Comparison of ENCODE assay signal across 12 mouse cellular contexts in the genomic region with DNA sequence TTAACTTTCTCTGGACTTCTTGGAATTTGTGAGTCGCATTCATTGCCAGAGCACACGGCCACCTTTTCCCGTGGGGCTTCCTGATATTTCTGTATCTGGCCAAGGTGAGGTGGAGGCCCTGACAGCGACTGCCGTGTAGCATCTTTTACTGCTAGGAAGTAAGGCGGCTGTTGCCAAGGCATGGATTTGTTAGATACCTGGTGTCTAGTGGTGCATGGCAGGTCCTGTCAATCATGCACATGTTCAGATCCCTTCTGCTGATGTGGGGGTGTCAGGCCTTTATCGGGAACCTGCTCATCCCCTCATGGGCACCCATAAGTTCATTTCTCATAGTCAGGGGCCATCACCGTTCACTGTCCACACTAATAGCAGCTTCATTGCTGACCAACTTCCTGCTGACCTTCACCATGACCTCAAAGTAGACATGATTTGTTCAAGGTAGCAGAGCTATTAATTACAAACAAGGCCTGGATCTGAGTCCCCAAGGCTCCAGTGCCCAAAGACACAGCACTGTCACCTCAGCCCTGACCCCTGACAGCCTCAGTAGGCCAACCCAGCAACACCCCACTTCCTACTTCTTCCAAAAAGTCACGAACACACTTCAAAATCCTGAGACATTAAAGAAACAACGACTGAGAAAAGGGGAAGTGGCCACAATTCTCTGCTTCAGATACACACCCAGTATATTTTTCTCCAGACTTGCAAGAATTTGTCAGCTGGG.
DNase-seq lines count a peak whose midpoint lies in the region; ATAC-seq and TF ChIP-seq lines count a peak whose summit lies in the region.
"Had no signal": no experiment of that assay in that cellular context is flagged by ENCODE, and none has a peak within 500 bp of the region (broad histone marks: within the 10 kb centered on the region; RNA-seq: fewer than 3 reads in every experiment).

No protein-coding gene starts in this region.

- H3K4me1 ChIP-seq in stomach, embryonic 15.5 days = no peaks in the 10 kb centered on the region
- H3K4me1 ChIP-seq in stomach, postnatal 0 days (replicated peaks; ENCODE audit: control insufficient read depth, insufficient read depth) = no peaks in the 10 kb centered on the region

- no peaks in the 10 kb centered on the region for H3K9me3 ChIP-seq in stomach, embryonic 15.5 days
- H3K9me3 ChIP-seq in stomach, postnatal 0 days (ENCODE audit: control insufficient read depth, low read length) = no peaks in the 10 kb centered on the region

- intact Hi-C loops in left cerebral cortex, postnatal 4 days (cut with DNase I) = no loop called here

- H3K36me3 ChIP-seq in stomach, embryonic 15.5 days = no peaks in the 10 kb centered on the region
- no peaks in the 10 kb centered on the region for H3K36me3 ChIP-seq in stomach, postnatal 0 days (ENCODE audit: control insufficient read depth, insufficient read depth, low read length)

- DNase-seq in stomach, postnatal 0 days (ENCODE audit: low spot score) = no peak
- DNase-seq in kidney, postnatal 36 days = peak; percentile 38 to 53
- DNase-seq in lung, postnatal 14 days = no peak
- no peak for DNase-seq in MN1 (ENCODE audit: low spot score)
- DNase-seq in gastrocnemius, adult 8-10 months (ENCODE audit: low spot score in 2 of 2) = no peak
- no peak for DNase-seq in left cerebral cortex, postnatal 4 days
- DNase-seq: right cerebral cortex, adult 18-20 months had no signal

- no peaks in the 10 kb centered on the region for H3K27me3 ChIP-seq in stomach, embryonic 15.5 days (replicated peaks)
- no peaks in the 10 kb centered on the region for H3K27me3 ChIP-seq in stomach, postnatal 0 days (ENCODE audit: control insufficient read depth, insufficient read depth, low read length)

- H3K4me2 ChIP-seq in stomach, embryonic 15.5 days = no peak overlapping the region
- no peak overlapping the region for H3K4me2 ChIP-seq in stomach, postnatal 0 days (replicated peaks; ENCODE audit: low read depth)

- H3K4me3 ChIP-seq in stomach, embryonic 15.5 days (replicated peaks) = no peak overlapping the region
- no peak overlapping the region for H3K4me3 ChIP-seq in stomach, postnatal 0 days (ENCODE audit: low read depth, low read length)
- H3K4me3 ChIP-seq: myocyte had no signal

- no peak for TF ChIP-seq EP300 in stomach, postnatal 0 days (optimal IDR thresholded peaks at IDR 0.05)

- WGBS in stomach, embryonic 15.5 days = 79% methylated on average over 10 of the region's 10 CpGs
- WGBS in stomach, postnatal 0 days = 78% methylated on average over 10 of the region's 10 CpGs

- peak overlapping the region; percentile 6; the same call in 1 of the 2 replicates for H3K27ac ChIP-seq in stomach, embryonic 15.5 days
- no peak overlapping the region for H3K27ac ChIP-seq in stomach, postnatal 0 days (replicated peaks)
- H3K27ac ChIP-seq: hindbrain, postnatal 0 days had no signal

- no peak for ATAC-seq in stomach, embryonic 15.5 days (ENCODE audit: insufficient read depth, low FRiP score, low read depth)
- ATAC-seq in stomach, postnatal 0 days (ENCODE audit: low FRiP score, low TSS enrichment) = no peak
- peak; percentile 89 for ATAC-seq in common myeloid progenitor, adult 5-6 weeks (replicated peaks; ENCODE audit: low read depth, poor library complexity, severe bottlenecking)
- ATAC-seq: hindbrain, postnatal 0 days; lung, postnatal 0 days had no signal

- no peak for TF ChIP-seq CTCF in stomach, postnatal 0 days (IDR thresholded peaks at IDR 0.05; ENCODE audit: low read depth)

- H3K9ac ChIP-seq in stomach, embryonic 15.5 days = no peak overlapping the region
- no peak overlapping the region for H3K9ac ChIP-seq in stomach, postnatal 0 days (ENCODE audit: low read length)

Comparison
In these comparisons a context has a peak if more than half of its experiments do, and no peak if none do; other contexts are left out.
1. DNase-seq: peak in kidney, postnatal 36 days (2 of 2); none in stomach, postnatal 0 days (single experiment), lung, postnatal 14 days (single experiment), MN1 (single experiment), gastrocnemius, adult 8-10 months (0 of 2) and left cerebral cortex, postnatal 4 days (single experiment).